Mouse (Mus musculus) fat pad, adult 2 months (tissue): ENCODE data around the gene Fcho1.
"Not testable (repeated sequence)": the region's sequence is repeated elsewhere in the genome, so short reads cannot be mapped to it uniquely, and the experiment has no call there.

Experiments
- DNase-seq: peaks from one replicate; pipeline ENCODE4 v3.0.0-alpha.2; 2011; ENCODE audit warnings: low read depth, low spot score; ENCODE audit errors: extremely low read depth

Fcho1 gene

DNA sequence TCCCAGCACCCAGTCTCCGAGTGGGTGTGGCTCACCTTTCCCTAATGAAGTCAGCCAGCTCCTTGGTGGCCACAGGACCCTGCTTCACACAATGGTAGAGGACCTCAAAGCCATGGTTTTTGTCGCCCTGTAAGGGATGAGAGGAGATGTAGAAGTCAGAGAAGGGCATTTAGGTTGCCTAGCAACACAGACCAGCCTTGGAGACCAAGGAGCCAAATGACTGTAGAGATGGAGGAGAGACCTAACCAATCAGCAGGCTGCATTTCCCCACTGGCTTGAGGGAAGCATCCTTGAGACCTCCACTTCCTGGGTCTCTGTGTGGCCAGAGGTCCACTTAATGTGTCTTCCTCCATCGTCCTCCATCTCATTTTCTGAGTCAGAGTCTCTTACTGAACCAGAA lies 7.3 kb downstream of the Fcho1 start:
- DNase-seq, result no peak

DNA sequence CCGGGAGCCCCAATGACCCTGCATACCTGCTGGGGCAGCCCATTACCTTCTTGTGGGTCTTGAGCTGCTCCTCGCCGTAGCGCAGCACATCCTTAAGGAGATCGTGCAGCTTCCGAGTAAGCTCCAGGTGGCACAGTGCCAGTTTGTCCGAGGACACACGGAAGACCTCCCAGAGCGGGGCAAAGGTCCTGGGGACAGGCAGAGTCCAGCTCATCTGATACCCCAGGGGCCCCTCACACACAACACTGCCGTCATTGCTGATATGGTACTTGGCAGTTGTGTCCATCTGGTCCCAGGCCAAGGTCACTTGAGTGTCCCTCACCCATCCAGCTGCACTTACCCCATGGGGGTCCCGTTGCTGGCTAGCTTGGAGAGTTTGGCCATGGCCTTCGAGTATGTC lies 8.4 kb downstream of the Fcho1 start:
- DNase-seq, result no peak

DNA sequence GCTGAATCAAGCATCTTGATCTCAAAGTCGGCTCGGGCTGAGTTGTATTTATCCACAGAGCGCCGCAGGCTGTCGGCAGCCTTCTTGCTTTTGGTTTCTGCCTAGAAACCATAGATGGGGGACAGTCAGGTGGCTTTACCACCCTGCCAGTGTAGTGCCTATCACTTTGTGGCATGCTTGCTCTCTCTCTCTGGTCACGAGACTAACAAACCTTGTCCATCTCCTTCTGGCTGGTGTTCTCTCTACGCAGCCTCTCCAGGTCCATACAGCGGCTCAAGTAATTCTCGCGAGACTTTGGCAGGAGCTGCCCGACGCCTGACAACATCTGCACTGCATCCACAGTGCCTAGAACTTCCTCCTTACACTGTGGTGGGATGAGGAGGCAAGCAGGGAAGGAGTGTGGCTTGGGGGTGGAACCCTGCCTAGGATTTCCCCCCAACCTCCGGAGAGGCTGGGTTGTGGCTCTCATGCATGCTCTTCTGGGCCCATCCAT lies 8.9 kb downstream of the Fcho1 start:
- no peak for DNase-seq

DNA sequence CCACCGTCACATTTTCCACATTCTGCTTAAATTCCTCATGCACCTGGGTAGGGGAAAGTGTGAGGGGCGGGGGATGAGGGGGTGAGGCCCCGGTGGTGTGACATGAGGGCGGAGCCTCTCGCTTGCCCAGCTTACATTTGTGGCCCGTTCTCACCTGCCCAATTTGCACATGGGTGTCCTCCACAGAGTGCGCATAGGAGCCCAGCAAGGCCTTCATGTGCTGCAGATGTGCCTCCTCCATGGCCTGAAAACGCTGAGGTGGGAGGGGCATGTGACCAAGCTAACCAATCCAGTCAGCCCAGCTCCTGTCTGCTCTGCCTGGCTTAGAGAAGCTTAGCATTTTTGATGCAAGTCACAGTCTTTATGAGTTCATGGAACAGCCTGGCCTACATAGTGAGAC lies 10.0 kb downstream of the Fcho1 start:
- DNase-seq, result no peak

DNA sequence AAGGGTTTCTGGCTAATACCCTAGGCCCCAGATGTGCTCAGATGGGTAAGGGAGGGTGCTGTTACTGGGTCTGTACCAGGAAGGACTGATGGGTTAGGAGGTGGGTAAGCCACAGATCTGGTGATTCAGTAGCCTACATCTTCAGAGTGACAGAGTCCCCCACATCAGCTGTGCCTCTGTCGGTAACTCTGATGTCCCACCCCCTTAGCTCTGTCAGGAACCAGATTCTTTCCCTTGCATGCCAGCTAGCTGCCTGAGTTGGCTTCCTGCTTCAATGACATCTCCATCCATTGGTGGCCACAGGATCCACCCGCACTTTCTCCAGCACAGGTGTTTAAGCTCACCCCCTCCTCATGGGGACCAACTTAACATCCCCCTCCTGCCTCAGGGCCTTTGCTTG lies 13.9 kb downstream of the Fcho1 start:
- no peak for DNase-seq

DNA sequence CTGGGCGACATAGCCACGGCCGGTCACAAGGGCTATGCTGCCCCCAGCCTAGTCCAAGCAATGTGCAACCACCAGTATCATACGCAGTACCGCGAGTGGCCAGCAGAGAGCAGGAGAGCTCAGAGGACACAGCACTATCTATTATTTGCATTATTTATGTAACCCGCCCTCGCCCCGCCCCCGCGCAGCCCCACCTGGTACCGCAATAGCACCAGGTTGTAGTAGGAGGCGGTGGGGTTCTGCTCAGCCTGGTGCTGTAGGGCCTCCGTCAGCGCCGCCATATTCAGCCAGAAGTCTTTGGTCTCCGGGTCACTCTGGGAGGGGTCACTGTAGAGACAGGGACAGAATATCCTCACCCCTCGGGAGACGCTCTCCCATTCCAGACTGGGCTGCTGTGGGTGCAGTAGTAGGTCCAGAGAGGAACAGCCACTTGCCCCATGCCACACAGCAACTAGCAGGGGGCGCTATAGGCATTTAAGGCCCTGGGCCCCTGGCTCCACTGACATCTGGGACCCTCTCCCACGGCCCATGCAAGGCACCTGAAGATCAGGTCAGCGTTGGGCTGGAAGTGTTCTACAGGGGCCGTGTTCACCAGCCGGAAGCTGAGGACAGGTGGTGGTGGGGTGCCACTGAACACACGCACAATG lies 15.6 kb downstream of the Fcho1 start:
- DNase-seq, result no peak

DNA sequence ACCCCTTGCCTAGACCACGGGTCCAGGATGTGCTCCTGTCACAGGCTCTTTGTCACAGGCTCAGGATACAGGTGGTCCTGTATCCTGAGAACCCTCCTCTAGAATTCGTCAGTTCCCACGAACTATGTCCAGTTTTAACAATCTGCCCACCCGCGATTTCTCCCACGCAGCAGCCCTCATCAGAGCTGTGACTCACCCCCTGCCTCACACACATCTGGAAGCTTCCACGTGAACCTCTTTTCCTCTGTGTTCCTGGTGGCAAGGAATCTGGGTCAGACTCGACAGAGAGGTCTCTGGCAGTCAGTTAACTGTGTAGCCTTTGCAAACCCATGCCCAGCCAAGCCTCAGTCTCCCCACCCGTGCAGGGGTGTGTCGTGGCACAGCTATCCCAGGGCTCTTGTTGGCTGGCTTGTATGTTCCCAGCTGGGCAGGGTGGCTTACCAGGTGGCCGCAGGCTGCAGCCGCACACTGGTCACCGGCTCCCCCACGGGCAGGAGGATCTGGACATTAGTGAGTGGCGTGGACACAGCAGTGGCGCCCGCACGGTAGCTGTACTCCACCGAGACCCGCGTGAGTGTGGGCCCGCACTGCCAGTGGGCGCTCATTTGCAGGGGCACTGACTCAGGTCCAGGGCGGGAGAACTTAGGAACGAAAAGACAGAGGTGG lies 16.2 kb downstream of the Fcho1 start:
- no peak for DNase-seq

DNA sequence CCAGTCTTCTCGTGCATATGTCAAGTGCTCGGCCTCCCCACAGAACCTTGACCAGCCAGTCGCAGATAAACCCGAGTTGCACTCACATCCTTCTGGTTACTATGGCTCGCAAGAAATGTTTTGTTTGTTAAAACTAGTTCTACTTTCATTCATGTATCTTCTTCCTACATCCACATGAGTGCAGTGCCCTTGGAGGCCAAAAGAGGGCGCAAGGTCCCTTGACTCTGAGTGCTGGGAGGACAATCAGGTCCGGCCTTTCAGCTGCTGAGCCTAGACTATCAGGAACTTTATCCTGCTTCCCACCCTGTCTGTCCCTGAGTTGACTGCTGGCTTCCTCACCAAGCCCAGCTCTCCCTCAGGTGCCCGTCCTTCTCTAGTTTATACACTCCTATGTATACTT lies 17.6 kb downstream of the Fcho1 start:
- DNase-seq, result no peak

DNA sequence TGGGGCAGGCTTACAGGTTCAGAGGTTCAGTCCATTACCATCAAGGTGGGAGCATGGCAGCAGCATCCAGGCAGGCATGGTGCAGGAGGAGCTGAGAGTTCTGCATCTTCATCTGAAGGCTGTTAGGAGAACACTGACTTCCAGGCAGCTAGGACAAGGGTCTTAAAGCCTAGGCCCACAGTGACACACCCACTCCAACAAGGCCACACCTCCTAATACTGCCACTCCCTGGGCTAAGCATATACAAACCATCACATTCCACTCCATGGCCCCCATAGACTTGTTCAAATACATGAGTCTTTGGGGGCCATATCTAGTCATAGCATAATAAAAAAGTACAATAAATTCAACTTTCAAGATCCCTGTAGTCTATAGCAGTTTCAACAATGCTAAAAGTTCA lies 22.1 kb downstream of the Fcho1 start:
- not testable (repeated sequence) for DNase-seq

DNA sequence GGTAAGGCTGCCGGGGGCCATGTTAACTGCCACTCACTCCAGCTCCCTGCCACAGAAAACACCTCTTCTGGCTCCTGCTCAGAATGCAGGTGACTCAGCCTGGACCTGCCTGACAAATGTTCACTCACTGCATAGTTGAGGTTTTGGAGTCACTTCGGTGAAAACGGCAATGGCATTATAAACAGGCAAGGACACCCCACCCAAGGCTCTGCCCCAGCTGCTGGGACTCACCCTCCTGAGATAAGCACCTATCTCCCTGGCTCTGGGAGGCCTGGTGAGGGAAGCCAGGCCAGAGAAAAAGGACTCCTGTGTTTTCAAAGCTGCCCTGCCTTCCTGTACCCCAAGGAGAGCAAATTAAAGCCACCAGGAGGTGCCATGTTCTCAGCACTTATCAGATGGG lies 22.6 kb downstream of the Fcho1 start:
- peak; percentile 13 for DNase-seq

DNA sequence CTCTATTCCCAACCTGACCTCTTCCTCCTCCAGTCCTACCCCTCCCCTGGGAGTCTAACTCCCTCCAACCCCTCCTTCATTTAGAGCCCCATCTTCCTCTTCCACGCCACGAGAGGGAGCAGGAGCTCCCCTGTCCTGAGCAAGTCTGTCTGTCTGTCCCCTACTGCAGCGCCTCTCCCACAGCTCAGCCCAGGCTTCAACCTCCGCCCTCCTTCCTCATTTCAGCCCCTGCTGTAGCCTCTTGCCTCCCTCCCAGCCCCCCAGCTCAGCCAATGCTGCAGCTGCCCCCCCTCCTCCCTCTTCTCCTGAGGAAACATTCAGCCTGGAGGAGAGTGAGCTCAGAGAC lies 23.5 kb downstream of the Fcho1 start:
- no peak for DNase-seq

DNA sequence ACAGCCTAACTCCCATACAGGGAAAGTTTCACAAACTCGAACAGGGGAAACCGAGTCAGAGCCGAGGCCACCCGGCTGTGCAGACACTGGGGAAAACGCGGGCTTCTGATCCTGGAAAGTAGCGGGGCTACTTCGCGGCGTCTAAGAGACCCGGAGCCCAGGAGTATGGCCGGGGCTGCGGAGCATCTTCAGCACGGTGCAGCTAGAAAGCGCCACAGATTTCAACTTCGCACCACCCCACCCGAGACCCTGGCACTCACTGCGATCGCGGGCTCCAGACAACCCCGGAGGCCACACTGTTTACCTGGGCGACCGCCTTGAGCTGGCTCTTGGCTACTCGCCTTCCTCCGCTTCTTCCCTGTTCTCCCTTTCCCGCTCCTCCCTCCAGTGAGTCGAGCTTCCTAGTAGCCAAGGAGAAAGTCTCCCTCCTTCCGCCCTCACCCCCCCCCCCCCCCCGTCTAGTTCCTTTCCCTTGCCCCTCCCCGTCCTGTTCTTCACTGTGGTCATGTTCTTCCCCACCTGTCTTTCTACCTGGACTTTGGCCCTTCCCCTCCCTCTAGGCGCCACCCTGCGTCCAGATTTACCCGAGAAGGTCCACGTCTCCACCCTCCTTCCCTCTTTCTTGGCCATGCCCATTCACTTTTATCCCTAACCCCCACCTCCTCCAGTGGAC lies 24.0 kb downstream of the Fcho1 start, which contains the start of gene B3gnt3:
Gene B3gnt3, minus strand, starts transcription at position 376 of the 673 bp plus-strand sequence.
- no peak for DNase-seq

DNA sequence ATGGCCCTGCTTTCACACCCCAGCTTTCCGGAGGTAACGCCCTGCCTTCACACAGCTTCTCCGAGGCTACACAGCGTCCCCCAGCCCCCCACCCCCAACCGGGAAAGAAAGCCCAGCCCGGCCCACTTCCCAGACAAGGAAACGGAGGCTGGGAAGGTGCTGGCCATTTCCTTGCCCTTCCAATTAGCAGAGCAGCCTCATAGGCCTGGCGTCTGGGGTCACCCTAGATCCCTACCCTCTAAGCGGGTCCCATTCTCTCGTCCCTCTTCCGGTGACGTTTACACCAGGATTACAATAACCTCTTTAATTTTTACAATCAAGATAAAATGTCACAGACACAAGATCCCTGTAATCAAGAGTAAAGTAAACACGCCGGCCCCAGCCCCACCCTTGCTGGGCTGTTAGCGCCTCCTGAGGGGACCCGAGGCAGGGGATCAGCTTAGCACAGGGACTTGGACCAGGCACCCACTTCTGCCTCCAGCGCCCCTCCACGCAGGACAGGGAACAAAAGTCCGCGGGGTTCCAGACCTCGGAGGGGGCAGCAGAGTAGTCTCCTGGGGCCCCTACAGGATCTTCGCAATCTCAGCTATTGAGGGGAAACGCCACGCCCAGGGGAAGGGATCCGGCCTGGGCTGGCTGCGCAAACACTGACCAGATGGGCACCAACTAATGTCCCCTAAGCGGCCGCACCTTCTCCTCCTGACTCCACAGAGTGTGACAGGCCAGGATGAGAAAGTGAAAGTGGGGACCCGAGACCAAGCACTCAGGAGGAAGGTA lies 24.8 kb downstream of the Fcho1 start:
- no peak for DNase-seq

DNA sequence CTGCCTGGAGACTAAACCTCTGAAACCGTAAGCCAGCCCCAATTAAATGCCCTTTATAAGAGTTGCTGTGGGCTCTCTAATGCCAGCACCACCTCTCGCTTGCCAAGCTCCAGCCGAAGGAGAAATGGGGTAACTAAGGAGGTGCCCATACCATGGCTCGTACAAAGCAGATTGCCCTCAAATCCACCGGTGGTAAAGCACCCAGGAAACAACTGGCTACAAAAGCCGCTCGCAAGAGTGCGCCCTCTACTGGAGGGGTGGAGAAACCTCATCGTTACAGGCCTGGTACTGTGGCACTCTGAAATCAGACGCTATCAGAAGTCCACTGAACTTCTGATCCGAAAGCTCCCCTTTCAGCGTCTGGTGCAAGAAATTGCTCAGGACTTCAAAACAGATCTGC lies 30.1 kb downstream of the Fcho1 start:
- not testable (repeated sequence) for DNase-seq

DNA sequence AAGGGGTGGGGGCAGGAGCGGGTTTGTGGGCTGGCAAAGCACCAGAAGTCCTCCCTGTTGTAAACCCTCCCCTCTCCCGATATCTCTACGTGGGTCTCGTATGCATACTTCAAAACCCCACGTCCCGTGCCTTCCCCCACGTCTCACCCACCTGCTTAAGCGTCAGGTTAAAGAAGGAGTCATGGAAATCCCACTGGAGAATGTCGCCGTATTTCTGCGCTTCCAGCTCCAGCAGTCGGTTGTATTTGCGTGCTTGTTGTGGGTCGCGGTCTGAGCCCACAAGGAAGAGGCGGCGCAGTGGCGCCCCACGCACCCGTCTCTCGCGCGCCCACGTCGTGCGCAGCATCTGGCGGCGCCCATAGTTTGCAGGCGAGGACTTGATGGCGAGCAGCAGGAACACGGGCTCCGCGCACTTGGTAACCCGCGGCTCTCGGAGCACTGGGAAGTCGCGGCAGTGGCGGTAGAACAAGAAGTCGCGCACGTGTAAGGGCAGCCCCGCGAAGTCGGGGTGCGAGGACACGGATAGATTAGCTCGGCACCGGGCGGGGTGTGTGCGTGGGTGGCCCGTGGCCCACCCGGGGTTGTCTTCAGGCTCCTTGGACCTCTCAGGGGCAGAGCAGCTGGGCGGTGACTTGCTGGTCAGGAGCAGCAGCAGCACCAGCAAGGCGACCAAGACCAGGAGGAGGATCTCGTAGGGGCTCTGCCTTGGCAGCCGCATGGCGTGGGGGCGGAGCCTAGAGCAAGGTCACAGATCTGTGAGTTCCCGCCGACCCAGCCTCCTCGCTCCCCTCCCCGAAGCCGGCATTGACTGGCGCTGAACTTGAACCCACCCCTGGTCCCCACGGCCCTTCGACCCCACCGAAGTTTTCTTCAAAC lies 32.1 kb downstream of the Fcho1 start:
- DNase-seq, result no peak

DNA sequence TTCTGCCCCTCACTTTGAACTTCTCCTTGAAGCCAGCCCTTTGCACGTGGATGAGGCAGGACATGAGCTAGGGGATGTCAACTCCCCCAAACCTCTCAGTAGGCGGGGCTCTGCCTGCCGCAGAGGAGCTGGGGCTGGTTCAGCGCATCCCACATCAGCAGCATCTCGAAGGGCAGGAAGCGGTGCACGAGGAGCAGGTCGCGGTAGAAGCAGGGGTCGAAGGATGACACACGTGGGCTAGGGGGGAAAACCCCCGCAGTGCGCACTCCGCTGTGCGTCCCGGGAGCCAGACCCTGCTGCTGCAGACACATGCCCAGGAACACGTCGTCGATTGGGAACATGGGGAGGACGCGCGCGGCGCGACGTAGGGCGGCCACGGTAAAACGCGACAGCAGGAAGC lies 33.0 kb downstream of the Fcho1 start:
- no peak for DNase-seq

DNA sequence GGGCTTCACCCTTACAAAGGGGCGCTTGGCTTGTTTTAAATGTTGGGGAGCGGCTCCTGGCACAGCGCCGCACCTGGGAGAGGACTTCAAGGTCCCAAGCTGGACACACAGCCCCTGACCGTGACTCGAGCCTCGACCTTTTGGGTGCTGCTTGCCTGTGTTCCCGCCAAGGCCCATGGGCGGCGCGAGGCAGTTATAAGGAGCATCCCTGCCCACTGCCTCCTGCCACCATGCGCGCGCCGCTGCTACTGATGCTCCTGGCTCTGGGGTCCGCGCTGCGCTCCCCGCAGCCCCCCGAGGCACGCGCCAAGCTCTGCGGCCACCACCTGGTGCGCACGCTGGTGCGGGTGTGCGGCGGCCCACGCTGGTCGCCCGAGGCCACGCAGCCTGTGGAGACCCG lies 36.5 kb downstream of the Fcho1 start, which contains the start of gene Insl3:
Gene Insl3, plus strand, starts transcription at position 187 of the 400 bp plus-strand sequence.
- DNase-seq, result no peak

DNA sequence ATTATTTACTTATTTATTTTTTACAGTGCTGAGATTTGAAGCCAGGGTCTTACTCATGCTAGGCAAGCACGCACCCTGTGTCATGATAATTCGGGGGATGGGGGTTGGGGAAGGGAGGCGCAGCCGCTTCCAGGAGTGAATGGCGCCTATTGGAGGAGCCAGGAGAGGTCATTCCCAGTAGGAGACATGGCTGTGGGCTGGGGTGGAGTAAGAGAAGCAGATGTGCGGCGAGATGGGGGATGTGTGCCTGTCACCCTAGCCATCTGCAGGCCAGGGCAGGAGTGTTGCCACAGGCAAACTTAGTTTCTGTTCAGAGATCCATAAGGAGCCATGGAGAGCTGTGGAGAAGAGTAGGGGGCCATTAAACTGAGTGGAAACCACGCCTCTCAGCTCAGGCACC lies 37.9 kb downstream of the Fcho1 start:
- DNase-seq, result no peak

DNA sequence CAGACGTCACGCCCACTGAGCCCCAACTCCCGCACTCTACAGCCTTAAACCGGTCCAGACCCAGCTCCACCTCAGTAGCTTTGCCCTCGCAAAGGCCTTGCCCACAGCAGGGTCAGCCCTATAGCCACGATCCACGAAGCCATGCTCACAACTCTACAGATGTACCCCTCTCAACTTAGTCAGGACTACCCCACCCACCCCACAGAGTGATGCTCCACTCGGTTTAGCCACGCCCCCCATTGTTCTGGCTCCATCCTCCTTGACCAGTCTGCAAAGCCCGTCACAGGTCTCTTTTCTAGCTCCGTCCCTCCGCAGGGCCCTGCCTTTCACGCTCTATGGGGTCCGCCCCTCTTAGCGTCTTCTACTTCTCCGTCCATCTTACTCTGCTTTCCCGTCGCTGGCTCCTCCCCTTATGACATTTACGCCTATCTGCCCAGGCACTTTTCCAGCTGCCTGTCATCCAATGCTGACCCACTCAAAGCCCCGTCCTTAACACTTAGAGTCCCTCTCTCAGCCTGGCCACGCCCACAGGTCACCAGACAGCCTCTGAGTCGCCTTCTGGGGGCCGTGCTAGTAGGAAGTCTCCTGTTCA lies 39.3 kb downstream of the Fcho1 start:
- DNase-seq, result no peak

DNA sequence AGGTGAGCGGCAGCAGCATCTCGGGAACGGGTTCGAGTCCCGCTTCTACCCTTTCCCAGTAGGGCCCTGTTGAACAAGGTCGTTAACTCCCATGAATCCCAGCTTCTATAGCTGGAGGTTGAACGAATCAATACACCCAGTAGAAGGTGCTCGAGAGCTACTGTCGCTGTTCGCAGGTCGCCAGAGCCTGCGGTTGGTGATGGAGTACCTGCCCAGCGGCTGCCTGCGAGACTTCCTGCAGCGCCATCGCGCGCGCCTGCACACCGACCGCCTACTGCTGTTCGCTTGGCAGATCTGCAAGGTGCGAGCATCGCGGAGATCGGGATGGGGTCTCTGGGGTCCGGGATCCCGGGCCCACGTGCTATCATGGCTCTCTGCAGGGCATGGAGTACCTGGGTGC lies 39.9 kb downstream of the Fcho1 start:
- no peak for DNase-seq
